Mouse (Mus musculus): ENCODE measurements around the gene Fam163a.

- TF ChIP-seq MAFK (IDR thresholded peaks at IDR 0.05; ENCODE audit: insufficient read depth, low read depth, low read length), result no peak
- no peak for TF ChIP-seq HCFC1 (IDR thresholded peaks at IDR 0.05; ENCODE audit: borderline replicate concordance, insufficient read depth, low read length)
- no peak for TF ChIP-seq ZC3H11A (IDR thresholded peaks at IDR 0.05; ENCODE audit: borderline replicate concordance, low read depth, low read length)
Measured at GRCm38 (mm10) chr1:156077655-156078054, 127.2 kb downstream of the Fam163a start.

Data from ES-E14 (cell line).